Mouse (Mus musculus): ENCODE results near the gene Add3.

Add3 gene

DNA sequence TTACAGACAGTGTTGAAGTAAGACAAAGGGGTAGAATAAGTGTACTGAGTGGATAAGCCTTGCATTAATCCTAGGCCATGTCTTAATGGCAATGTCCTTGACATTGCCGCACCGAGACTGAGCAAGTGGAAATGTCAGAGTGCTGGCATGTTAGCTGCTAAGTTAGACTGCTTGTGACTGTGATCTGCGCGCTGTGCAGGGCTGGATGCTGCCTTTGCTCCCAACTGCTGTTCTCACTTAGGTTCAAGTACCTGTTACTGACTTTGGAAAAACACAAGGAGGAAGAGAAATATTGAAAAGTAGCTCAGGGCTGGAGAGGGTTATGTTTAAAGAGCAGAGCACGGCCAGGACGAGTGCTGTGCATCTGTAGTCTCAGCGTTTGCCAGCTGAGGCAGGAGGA lies 24.4 kb downstream of the Add3 start:
- intact Hi-C loops (cut with DNase I), result no loop called here

DNA sequence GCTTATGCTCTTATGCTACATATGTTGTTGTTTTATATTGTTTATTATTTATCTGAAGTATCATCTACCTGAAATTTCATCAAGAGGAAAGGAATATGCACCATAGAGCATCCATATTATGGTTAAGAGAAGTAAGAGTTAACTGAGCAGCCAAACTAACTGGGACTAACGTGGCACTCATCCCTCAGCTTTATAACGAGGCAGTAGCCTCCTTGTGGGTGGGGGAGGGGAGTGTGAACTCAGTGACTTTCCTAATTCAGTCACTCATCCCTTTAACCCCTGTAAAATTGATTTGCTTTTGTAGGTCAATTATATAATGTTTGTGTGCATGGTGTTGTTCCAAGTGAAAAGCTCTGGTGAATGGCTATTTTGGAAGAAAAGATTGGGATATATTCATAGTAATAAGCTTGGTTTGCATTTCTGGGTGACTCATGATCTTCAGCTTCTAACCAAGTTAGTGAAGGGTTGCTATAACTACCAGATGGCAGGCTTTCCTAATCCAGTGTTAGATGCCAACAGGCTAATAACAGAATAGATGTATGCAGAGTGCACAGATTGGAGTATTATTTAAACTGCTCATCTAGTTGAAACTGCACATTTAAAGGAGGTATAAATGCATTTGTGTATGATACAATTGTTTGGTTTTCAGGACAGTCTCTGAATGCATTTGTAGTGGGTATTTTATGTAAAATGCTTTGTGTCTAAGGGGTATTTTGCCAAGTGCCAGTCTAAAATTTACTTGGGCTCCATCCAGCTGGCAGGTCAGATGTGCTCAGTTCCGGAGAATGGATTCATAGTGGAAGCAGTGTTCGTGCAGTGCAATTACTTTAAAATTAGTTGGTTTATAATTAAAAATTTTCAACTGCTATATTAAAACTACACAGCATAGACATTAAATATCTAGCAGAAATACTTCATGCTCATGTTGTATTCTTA lies 25.3 kb downstream of the Add3 start:
- intact Hi-C loops (cut with DNase I), result no loop called here

DNA sequence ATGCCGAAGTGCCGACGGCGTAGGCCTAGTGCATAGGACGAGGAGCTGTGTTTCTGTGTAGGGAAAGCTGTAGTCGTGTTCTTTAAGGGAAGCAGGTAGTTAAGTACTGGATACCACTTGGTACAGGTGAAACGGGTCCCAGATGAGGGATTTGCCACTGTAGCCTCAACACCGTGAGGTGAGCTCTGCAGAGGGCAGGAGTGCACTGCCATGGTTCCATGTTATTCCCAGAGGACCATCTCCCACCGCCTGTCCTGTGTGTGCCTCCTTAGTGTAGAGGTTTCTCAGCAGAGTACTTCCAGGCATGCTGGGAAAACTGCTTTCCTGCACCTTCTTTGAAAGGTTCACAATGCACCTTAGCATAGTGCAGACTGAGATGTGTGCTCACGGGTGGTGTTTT lies 26.1 kb downstream of the Add3 start:
- intact Hi-C loops (cut with DNase I), result no loop called here

DNA sequence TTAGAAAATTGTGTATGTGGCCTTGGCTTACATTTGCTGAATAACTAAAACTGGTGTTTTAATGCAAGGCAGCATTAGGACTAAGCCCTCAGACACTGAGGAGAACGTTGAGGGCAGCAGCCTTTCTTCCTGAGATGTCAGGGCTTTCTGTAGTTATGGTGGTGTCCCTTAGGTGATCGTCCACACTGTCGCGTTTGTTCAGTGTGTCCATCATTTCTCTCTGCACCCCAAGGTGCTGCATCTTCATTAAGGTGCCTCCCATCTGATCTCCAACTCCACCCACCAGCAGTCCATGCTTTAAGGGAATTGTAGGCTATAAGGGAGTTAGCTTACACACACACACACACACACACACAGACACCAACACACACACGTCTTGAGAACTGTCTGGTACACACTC lies 28.3 kb downstream of the Add3 start:
- intact Hi-C loops (cut with DNase I), result no loop called here

DNA sequence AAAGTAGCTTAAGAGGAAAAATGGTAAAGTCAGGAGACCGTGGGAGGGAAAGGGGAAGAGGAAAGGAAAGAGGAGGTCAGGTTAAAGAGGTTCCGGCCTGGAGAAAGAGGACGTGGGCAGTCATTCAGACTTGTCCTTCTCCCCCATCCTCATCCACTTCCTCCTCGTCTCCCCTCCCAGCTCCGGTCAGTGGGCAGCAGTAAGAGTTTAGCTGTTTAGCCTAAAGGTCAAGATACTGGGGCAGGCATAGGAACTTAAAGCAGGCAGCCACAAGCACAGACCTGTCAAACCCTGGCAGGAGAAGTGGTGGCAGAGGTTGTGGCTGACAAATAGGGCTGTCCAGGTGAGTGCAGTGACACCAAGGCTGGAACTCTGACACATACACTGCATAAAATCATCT lies 30.4 kb downstream of the Add3 start:
- intact Hi-C loops (cut with DNase I), result no loop called here

DNA sequence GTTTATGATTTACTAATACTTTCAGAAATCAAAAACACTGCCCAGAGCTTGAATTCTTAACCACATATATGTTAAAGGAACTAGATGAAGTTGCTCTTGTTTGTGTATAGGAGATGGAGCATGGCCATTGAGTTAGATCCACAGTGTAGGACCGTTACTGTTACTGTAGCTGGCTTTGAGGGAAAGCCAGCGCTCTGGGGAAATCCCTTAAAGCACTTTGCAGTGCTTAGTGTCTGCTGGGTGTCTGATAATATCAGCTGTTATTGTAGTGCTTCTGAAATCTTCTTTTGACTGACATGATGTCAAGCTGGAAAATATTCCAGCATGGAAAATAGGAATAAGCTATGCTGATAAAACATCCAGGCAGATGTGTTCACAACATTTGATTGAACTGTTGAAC lies 33.8 kb downstream of the Add3 start:
- intact Hi-C loops (cut with DNase I), result no loop called here

DNA sequence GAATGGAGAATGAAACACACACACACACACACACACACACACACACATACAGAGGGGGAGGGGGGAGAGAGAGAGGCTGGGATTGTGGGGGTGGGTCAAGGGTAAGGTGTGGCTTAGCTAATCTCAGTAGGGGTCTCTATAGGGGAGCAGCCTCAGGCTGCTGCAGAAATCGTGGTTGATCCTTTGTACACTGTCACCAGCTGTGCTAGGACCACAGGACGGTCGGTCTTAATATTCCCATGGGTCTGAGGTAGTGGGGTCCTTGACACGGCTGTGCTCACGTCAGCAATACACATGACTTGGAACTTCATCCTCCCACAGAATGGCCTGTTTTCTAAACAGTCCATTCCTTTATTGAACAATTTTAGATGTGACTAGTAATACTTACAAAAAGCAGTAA lies 35.3 kb downstream of the Add3 start:
- intact Hi-C loops (cut with DNase I), result no loop called here

DNA sequence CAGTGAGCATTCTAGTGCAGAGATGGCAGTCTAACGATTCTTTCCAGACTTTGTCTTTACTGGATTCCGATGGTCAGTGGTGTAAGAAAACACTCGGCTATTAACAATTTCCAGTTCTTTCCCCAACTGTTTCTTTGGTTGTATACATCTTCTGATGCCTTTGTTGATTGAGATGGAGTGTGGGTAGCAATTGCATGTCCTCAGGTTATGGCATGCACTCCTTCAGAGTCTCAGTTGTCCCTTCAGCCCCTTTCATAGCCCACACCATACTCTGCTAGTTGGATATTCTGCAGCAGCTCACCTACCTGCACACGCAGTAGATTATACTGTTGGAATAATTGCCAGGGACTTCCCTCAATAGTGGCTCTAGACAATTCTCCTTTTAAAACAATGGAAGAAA lies 36.3 kb downstream of the Add3 start:
- intact Hi-C loops (cut with DNase I), result no loop called here

DNA sequence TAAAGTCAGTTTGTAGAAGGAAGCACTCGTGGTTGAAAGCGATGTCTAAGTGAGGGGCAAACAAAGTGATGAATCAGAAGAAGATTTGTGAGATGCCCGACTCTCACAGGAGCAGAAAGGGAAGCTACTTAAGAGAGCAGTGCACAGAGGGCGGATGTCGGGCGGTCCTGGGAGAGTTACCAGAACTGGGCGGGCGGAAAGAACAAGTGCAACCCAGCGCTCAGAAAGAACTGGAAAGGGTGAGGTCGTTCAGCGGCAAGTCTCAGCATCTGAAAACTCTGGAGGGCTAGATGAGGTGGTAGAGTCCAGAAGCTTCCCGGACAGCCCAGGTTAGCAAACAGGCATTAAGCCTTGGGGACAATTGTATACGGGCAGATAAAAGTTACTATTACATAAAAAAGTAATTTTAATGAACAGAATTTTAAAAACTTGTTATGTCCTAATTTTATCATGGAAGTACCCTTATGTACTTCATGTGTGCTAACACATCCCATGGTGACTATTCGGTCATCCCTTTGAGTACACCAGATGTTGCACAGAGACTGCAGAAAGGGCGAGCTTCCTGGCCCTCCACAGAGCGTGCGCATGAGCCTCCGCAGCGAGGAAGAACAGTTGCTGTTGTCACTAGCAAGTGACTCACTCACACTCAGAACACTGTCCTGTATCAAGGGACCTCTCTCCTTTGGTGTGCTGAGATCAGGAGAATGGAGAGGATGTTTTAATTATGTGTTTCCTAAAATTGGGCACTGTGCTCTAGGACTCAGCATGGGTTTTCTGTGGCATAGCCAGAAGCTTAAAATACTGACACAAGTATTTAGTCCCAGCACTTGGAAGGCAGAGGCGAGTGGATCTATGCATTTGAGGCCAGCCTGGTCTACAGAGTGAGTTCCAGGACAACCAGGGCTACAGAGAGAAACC lies 38.6 kb downstream of the Add3 start:
- intact Hi-C loops (cut with DNase I), result no loop called here

DNA sequence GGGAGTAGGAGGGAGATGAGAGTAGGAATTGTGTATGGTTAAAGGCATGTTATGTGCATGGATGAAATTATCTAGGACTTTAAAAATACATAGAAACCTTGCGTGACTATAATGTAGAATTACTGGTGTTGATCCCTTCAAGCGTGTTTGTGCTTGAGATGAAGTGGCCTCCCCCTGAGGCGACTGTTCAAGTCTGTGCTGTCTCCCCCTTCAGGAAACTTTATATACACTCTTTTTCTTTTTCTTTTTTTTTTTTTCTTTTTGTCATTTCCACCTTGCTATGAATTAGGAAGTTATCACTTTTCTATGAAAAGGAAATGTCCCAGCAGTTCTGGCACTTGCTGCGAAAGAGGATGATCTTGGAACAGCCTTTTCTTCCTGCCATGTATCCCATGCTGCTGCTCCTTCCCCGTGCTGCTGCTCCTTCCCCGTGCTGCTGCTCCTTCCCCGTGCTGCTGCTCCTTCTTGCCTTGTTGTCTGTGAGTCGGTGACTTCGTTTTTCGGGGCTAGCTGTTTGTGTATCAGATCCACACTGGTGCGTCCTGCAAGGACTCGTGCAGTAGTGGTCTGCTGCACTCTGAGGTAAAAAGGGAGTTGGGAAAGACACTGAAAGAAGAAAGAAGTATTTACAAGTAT lies 40.0 kb downstream of the Add3 start:
- intact Hi-C loops (cut with DNase I), result no loop called here

DNA sequence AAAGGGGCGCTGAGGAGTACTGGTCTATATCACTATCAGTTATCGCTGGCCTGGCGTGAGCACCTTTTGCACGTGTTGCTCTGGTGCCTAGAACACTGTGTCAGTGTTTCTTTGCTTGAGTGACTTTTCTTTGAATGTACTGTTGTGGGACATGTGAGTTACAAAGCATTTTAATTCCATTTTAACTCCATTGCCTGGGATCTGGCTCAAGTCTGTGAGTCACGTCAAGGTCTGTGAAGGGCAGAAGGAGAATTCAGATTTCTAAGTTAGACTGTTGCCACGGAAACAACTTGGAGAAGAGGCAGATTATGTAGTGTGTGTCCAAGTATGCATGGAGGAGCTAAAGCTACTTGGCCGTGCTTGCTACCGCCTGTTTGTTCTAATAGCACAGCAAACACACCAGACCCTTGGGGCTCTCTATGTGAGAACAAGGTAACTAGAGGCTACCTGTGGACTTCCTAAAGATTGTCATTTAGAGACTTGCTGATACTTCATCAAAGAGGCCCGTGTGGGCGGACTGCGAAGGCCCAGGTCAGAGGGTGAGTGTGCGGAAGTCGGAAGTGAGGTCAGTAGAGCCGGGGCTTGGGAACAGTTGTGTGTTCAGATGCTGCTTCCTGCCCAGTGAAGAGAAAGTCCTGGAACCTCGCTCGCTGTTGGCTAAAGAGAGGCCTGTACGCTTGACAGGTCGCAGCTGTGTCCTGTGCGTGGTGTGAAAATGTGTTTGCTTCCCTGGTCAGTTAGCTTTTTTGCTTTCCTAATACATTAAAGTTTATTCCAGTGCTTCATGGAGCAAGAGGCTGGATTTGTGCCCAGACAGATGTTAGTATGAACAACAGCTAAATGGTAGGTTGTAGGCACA lies 41.0 kb downstream of the Add3 start:
- intact Hi-C loops (cut with DNase I), result no loop called here

DNA sequence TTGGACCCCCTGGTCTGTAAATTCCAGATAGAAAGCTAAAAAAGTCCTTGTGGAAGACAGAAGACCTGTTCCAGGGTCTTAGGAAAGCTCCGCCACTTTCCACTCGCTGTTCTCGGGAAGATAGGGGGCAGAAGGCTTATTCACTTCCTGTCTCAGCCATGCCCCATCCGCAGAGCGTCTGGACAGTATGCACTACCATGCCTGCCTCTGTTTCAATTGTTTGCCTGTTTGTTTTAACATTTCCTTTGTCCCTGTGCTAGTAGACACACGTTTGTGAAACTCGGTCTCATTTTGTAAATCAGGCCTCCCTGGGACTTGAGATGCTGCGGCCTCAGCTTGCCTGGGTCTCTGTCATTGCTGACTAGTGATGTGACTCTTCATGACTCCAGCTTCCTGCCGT lies 43.4 kb downstream of the Add3 start:
- intact Hi-C loops (cut with DNase I), result no loop called here

DNA sequence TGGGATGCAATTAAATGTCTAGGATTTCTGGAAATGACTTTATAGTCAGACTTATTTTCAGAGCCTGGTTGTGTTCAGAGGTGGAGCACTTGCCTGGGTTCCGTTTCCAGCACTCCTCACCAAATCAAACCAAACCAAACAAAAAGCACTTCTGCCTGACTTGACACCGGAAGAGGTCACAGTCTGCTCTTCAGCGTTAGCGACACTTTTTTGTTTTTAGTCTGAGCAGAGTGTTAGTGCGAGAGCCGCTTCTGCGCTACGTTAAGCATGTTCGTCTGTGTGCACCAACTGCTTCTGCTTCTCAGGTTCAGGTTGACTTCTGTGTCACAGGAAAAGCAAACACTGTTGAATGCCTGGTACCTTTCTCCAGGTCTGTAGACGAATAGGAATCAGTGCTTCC lies 44.0 kb downstream of the Add3 start:
- intact Hi-C loops (cut with DNase I), result no loop called here

DNA sequence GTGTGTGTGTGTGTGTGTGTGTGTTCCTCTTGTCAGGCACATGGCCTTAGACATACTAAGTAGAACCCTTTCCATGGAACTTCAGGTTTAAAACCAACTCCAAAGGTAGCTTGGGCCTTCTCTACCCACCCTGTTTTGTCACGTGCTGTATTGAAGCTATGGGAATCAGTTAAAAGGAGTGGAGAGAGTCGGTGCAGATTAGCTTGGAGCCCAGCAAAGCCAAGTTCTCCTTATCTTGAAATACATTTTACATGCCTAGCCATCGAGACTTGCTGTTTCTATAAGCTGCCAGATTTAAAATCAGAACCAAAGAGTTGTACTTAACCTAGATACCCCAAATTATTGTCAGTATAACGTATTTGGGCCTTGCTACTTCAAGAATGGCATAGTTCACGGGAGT lies 44.7 kb downstream of the Add3 start:
- intact Hi-C loops (cut with DNase I), result no loop called here

DNA sequence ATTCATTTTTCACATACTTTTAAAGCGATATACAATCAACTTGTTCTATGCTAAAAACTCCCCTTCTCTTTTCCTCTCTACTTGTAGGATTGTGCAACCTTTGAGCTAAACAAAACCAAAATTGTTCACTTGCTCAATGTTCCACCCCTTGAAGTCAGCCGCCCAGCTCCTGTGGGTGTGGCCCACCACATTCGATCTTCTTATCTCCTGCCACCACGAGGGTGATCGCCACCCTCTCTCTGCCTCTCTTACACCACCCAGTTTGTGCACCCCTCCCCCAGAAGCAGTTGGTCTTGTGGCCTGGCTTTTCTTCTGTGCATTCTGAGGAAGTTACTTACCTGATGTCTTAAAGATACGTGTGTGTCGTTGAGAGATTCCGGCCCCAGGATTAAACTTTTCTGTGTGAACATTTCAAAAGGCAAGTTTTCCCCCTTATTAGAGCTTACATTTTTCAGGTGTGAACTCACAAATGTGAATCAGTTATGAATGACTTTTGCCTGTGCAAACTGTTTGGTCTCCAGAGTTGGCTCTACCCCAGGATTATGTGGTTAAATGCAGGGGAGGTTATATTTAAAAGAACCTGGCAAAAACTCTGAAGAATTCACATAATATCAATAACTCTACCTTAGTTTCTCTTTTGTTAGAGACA lies 45.4 kb downstream of the Add3 start:
- intact Hi-C loops (cut with DNase I), result no loop called here

DNA sequence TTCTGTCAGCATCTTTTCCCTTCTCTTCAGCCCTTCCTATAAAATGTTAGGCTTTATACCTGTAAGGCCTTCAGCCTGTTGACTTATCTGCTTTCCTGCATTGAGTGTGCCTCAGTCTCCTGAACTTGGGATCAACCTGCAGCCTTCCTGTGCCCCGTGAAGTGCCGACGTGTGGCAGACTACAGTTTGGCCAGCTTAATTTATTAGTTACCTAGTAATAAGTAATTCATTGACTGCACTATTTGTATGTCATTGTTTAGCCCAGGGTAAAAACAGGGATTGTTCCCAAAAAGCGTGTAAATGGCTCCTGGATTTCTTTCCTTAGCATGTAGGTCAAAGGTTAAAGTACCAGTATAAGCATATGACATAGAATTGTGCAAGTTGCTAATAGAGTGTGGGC lies 46.2 kb downstream of the Add3 start:
- intact Hi-C loops (cut with DNase I), result no loop called here

DNA sequence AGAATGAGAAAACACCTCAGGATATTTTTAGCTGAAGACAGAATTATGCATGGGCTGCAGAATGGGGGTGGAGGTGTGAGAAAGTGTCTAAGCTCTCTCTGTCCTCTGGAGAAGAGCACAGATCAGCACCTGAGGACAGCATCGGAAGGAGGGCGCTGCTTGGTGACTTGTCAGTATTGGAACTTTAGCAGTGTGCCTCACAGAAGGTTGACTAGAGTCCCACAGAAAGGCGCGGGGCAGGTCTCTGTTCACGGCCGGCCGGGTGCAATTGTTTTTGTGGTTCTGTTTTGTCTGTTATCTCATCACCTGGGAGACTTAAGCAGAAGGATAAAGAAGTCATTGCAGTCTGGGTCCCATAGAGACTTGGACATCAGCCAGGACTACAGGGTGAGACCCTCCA lies 47.3 kb downstream of the Add3 start:
- intact Hi-C loops (cut with DNase I), result no loop called here

DNA sequence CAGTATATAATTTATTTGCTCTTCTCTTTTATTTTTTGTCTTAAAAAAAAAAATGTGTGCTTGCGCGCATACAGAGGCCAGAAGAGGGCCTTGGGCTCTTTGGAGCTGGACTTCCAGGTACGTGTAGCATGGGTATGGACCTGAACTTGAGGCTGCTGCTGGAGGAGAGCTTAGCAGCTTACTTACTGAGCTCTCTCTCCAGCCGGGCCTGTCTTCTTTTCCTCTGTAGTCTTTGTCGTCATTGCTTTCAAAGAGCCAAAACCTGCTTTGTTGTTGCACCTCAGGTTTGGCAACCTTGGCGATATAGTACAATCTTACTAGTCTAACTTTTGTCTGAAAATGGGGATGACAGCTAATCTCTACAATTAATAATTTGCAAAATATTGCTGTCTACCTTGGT lies 47.9 kb downstream of the Add3 start:
- intact Hi-C loops (cut with DNase I), result no loop called here

DNA sequence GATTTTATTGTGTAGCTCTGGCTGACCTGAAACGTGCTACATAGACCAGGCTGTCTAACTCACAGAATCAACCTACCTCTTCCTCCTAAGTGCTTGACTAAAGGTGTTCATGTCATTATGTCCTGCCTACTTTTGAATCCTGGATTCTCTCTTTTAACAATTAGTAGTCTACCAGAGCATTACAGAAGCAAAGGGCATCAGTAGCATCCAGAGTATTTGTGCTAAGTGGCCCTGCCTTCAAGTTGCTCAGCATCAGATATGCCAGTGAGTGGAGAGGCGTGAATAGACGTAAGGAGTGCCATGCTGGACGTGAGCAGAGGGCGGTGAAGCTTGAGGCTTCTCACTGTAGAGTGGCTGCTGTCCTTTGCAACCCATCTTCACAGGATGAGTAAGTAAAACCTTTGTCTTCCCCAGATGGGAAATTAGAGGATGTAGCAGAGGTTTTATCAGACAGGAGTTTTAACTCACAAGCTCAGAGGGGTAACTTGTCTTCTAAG lies 48.5 kb downstream of the Add3 start:
- intact Hi-C loops (cut with DNase I), result no loop called here

DNA sequence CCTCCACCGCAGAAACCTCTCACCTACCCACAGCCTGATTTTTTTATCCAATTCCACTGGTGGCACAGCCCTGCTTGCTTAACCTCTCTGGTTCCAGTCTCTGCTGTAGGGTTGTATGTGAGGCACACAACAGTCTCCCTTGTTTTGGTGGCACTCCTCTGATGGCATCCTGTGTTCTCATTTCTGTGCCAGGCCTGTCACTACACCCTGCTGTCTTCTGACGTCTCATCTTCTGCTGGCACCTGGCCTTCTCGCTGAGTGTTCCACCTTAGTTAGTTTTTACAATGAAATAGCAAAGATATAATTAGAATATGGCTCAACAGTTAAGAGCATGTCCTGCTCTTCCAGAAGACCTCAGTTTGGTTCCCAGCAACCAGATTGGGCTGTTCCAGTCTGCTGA lies 49.5 kb downstream of the Add3 start:
- intact Hi-C loops (cut with DNase I), result no loop called here
